Mouse (Mus musculus) forebrain, postnatal 0 days (tissue): Measurements from ENCODE around the gene Mtpn. TPM values are rescaled to one million over a fixed set of nuclear protein-coding genes. Genes with fewer than 3 reads are reported as not detected.

Experiments
- ATAC-seq: fragments of 200-750 bp; cut with Nextera tagmentation; 2 replicates; pipeline ENCODE4 v1.8.0; 2017; ENCODE audit warnings: mild to moderate bottlenecking, moderate library complexity
- DNase-seq: peaks from one replicate; pipeline ENCODE4 v3.0.0-alpha.2; 2015
- H3K27ac ChIP-seq: fragments of 300-500 bp; sonication (generic); 2 replicates; pipeline ENCODE4 v1.5.1; 2014; ENCODE audit warnings: low read depth, mild to moderate bottlenecking, antibody characterized with exemption, low read length, moderate library complexity, mixed read lengths
- H3K27me3 ChIP-seq: fragments of 300-500 bp; sonication (generic); 2 replicates; pipeline ENCODE4 v1.6.1; 2014; ENCODE audit warnings: mild to moderate bottlenecking, low read length, mixed read lengths; ENCODE audit not compliant: insufficient read depth
- H3K36me3 ChIP-seq: fragments of 300-500 bp; sonication (generic); 2 replicates; pipeline ENCODE4 v1.6.1; 2014; ENCODE audit warnings: mild to moderate bottlenecking, moderate library complexity; ENCODE audit not compliant: insufficient read depth
- H3K4me1 ChIP-seq: fragments of 300-500 bp; sonication (generic); 2 replicates; pipeline ENCODE4 v1.6.1; 2014; ENCODE audit warnings: antibody characterized with exemption; ENCODE audit not compliant: insufficient read depth
- H3K4me2 ChIP-seq: fragments of 300-500 bp; sonication (generic); 2 replicates; pipeline ENCODE4 v1.6.1; 2014; ENCODE audit warnings: low read depth, mild to moderate bottlenecking, moderate library complexity
- H3K4me3 ChIP-seq: fragments of 300-500 bp; sonication (generic); 2 replicates; pipeline ENCODE4 v1.5.1; 2014; ENCODE audit warnings: low read depth, low read length, mixed read lengths
- H3K9ac ChIP-seq: fragments of 300-500 bp; sonication (generic); 2 replicates; pipeline ENCODE4 v1.6.1; 2014; ENCODE audit warnings: mild to moderate bottlenecking
- H3K9me3 ChIP-seq: fragments of 300-500 bp; sonication (generic); 2 replicates; pipeline ENCODE4 v1.6.1; 2016; ENCODE audit warnings: low read length
- CTCF ChIP-seq: sonication (generic); IDR thresholded peaks from 2 replicates; pipeline ENCODE4 v1.5.1; 2016; ENCODE audit warnings: antibody characterized with exemption, control low read depth, low read depth
- WGBS: fragments of 180-500 bp; shearing (Covaris S2); extraction: QIAGEN DNeasy Blood & Tissue Kit; methylation state at CpG from one replicate; pipeline ENCODE4 v1.1.7; 2014; 5-methylcytosine and 5-hydroxymethylcytosine counted together
- polyA plus RNA-seq: library from polyadenylated mRNA; unstranded; fragments of >200 nt; fragmentation: Nextera tagmentation; extraction: Ambion mirVana; gene quantifications from 2 replicates; pipeline ENCODE4 v1.2.1, GENCODE M21; 2015
- total RNA-seq: library from RNA; depleted of rRNA; stranded (reverse); fragments of >200 nt; gene quantifications from 2 replicates; pipeline ENCODE4 v1.2.3, GENCODE M21; 2014

The Mtpn gene
- total and polyA plus RNA-seq, 2 experiments from 2014 or later: 267 to 295 TPM

- peaks cover 6% of the 10 kb centered on the region for H3K4me1 ChIP-seq
- H3K4me3 ChIP-seq: peak overlapping the region; percentile 82
- H3K27ac ChIP-seq: peak overlapping the region; percentile 80
- no peaks in the 10 kb centered on the region for H3K36me3 ChIP-seq
- WGBS: 6% methylated on average over 21 of the region's 21 CpGs
- no peak for DNase-seq
- peak overlapping the region; percentile 67 for H3K4me2 ChIP-seq
- H3K9ac ChIP-seq: peak overlapping the region; percentile 86
- H3K9me3 ChIP-seq: no peaks in the 10 kb centered on the region
- H3K27me3 ChIP-seq: no peaks in the 10 kb centered on the region
- TF ChIP-seq CTCF: no peak
- no peak for ATAC-seq
Measured at GRCm38 (mm10) chr6:35538757-35539303, 858 bp downstream of the Mtpn start.

- H3K9ac ChIP-seq: no peak overlapping the region
- no peak for TF ChIP-seq CTCF
- no peak overlapping the region for H3K4me2 ChIP-seq
- H3K4me3 ChIP-seq: no peak overlapping the region
- no peaks in the 10 kb centered on the region for H3K36me3 ChIP-seq
- H3K27ac ChIP-seq: no peak overlapping the region
- no peaks in the 10 kb centered on the region for H3K27me3 ChIP-seq
- DNase-seq: no peak
- peaks cover 9% of the 10 kb centered on the region for H3K4me1 ChIP-seq
- no peak for ATAC-seq
- 88% methylated on average over 7 of the region's 7 CpGs for WGBS
- no peaks in the 10 kb centered on the region for H3K9me3 ChIP-seq
Measured at GRCm38 (mm10) chr6:35536021-35536420, 3.7 kb downstream of the Mtpn start.

- no peak overlapping the region for H3K4me3 ChIP-seq
- no peak overlapping the region for H3K4me2 ChIP-seq
- peaks cover 11% of the 10 kb centered on the region for H3K36me3 ChIP-seq
- H3K9ac ChIP-seq: no peak overlapping the region
- H3K27ac ChIP-seq: no peak overlapping the region
- no peaks in the 10 kb centered on the region for H3K9me3 ChIP-seq
- H3K4me1 ChIP-seq: no peaks in the 10 kb centered on the region
- no peak for DNase-seq
- ATAC-seq: no peak
- TF ChIP-seq CTCF: no peak
- no peaks in the 10 kb centered on the region for H3K27me3 ChIP-seq
Measured at GRCm38 (mm10) chr6:35513362-35513761, 26.3 kb downstream of the Mtpn start.

GRCm38 (mm10) chr6:35504781-35505180 lies 34.9 kb downstream of the Mtpn start:
- 0 out of 2 replicates have a peak, but pooled peaks cover 6% of the 10 kb centered on the region for H3K36me3 ChIP-seq
- H3K27ac ChIP-seq: no peak overlapping the region
- no peak overlapping the region for H3K4me2 ChIP-seq
- DNase-seq: no peak
- TF ChIP-seq CTCF: no peak
- no peaks in the 10 kb centered on the region for H3K4me1 ChIP-seq
- 96% methylated on average over 2 of the region's 2 CpGs for WGBS
- no peaks in the 10 kb centered on the region for H3K9me3 ChIP-seq
- no peak overlapping the region for H3K4me3 ChIP-seq
- no peaks in the 10 kb centered on the region for H3K27me3 ChIP-seq
- ATAC-seq: no peak
- H3K9ac ChIP-seq: no peak overlapping the region

- 81% methylated on average over 2 of the region's 2 CpGs for WGBS
- H3K4me2 ChIP-seq: no peak overlapping the region
- no peak for ATAC-seq
Measured at GRCm38 (mm10) chr6:35502904-35503303, 36.8 kb downstream of the Mtpn start.

DNA sequence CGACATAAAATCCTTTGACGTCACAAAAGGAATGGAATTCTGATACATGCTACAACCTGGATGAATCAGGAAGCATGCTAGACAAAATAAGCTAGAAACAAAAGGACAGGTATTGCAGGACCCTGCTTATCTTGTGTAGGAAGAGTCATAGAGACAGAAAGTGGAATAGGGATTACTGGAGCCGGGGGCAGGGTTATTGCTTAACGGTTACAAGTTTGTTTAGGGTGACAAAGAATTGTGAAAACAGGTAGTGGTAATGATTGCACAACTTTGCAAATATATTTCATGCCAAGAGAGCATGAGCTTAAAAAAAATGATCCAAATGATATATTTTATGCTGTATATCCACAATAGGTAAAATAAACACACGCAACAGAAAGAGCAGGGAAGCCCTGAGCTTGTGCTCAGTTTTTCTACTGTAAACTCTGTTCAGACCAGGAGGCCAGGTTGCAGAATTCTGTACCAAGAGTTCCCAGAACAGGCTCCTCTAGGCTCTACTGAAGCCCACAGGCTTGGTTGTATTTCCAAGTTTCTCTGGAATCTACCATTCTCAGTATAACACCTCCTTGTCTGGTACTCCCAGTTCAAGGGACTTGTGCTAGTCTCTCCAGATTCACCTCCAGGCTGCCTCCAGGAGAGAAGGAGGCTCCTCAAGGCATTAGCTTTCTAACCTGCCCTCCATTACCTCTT lies 39.6 kb downstream of the Mtpn start:
- DNase-seq: no peak
- H3K27me3 ChIP-seq: no peaks in the 10 kb centered on the region
- TF ChIP-seq CTCF: no peak
- 94% methylated on average over 5 of the region's 5 CpGs for WGBS
- H3K4me3 ChIP-seq: no peak overlapping the region
- no peaks in the 10 kb centered on the region for H3K4me1 ChIP-seq
- no peaks in the 10 kb centered on the region for H3K36me3 ChIP-seq
- H3K27ac ChIP-seq: no peak overlapping the region
- no peak for ATAC-seq
- H3K4me2 ChIP-seq: no peak overlapping the region
- no peak overlapping the region for H3K9ac ChIP-seq
- H3K9me3 ChIP-seq: no peaks in the 10 kb centered on the region

More at GRCm38 (mm10) chr6:35502904-35503303, 36.8 kb downstream of the Mtpn start:
- TF ChIP-seq CTCF: no peak
- DNase-seq: no peak
- no peaks in the 10 kb centered on the region for H3K9me3 ChIP-seq
- H3K4me1 ChIP-seq: no peaks in the 10 kb centered on the region
- no peak overlapping the region for H3K27ac ChIP-seq
- no peak overlapping the region for H3K4me3 ChIP-seq
- H3K27me3 ChIP-seq: no peaks in the 10 kb centered on the region
- no peak overlapping the region for H3K9ac ChIP-seq
- H3K36me3 ChIP-seq: 0 out of 2 replicates have a peak, but pooled peaks cover 6% of the 10 kb centered on the region

- ATAC-seq (no peak), DNase-seq (no peak)
- Histone ChIP-seq H3K4me2 (no peak overlapping the region), H3K4me1 (no peaks in the 10 kb centered on the region), H3K36me3 (no peaks in the 10 kb centered on the region), H3K9me3 (no peaks in the 10 kb centered on the region), H3K4me3 (no peak overlapping the region), H3K27me3 (no peaks in the 10 kb centered on the region), H3K9ac (no peak overlapping the region), H3K27ac (no peak overlapping the region)
- TF ChIP-seq CTCF: no peak
- 100% methylated on average over 4 of the region's 4 CpGs for WGBS
Measured at GRCm38 (mm10) chr6:35497406-35497805, 42.3 kb downstream of the Mtpn start.
